Mouse (Mus musculus): ENCODE measurements around the gene Ciita. TPM values are rescaled to one million over a fixed set of nuclear protein-coding genes. Genes with fewer than 3 reads are reported as not detected.

The Ciita gene
- total and polyA plus RNA-seq, 2 experiments from 2014 or later, result 0.14 TPM; not detected in 1

DNA sequence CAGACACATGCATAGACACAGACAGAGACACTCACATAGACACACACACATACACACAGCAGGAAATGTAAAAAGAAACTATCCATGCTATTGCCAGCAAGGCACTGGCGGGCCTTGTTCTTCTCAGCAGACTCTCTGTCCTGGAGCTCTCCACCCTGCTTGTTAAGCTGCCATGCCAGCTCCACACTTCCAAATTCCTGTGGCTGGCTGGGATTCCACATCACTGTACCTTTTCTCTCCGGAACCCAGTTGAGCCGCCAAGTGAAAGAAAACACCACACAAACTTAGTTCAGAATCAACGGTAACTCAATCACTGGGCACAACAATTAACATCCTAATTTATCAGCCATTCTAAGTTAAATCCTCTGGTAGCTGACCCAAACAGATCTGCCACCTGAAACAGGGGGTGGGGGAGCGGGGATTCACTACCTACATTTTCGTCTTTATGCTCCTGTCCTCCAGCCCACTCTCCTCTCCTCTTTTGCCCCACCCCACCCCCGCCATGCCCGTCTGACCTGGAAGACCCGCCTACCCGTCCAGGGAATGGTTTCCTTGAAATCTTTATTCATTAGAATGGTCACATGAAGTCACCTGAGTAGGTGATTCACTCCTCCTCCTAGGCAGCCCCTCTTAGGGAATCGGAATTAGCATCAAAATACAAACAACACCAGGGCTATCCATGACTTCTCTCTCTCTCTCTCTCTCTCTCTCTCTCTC lies 12.3 kb upstream of the Ciita start:
- Histone ChIP-seq H3K36me3 (ENCODE audit: insufficient read depth, low read length) (no peaks in the 10 kb centered on the region), H3K9ac (replicated peaks; ENCODE audit: low read length) (no peak overlapping the region), H3K27ac (no peak overlapping the region), H3K27me3 (ENCODE audit: insufficient read depth, low read length) (no peaks in the 10 kb centered on the region), H3K4me2 (ENCODE audit: low read depth, low read length) (no peak overlapping the region), H3K4me1 (ENCODE audit: insufficient read depth, low read length) (no peaks in the 10 kb centered on the region), H3K9me3 (ENCODE audit: low read length) (no peaks in the 10 kb centered on the region), H3K4me3 (ENCODE audit: low read length) (no peak overlapping the region)
- DNase-seq (ENCODE audit: low spot score), result no peak
- 37% methylated on average over 11 of the region's 11 CpGs for WGBS
- ATAC-seq, result no peak
- no peak for TF ChIP-seq CTCF (IDR thresholded peaks at IDR 0.05; ENCODE audit: low read depth)

DNA sequence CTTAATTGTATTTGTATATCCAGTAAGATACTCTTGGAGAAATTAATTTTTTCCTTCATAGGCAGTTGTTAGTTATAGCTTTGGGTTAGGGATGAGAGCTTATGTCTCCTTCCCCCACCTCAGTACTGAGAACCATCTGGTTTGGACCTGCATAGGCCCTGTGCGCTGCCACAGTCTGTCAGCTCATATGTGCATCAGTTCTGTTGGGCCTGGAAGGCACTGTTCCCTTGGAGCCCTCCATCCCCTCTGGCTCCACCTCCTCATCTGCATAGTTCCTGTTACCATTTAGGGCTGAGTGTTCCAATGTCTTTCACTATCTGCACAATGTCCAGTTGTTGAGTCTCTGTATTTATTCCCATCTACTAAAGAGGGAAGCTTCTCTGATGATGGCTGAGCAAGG lies 11.7 kb upstream of the Ciita start:
- Histone ChIP-seq H3K27ac (no peak overlapping the region), H3K27me3 (ENCODE audit: insufficient read depth, low read length) (no peaks in the 10 kb centered on the region), H3K36me3 (ENCODE audit: insufficient read depth, low read length) (no peaks in the 10 kb centered on the region), H3K4me3 (ENCODE audit: low read length) (no peak overlapping the region), H3K4me1 (ENCODE audit: insufficient read depth, low read length) (no peaks in the 10 kb centered on the region), H3K9me3 (ENCODE audit: low read length) (no peaks in the 10 kb centered on the region), H3K9ac (replicated peaks; ENCODE audit: low read length) (no peak overlapping the region), H3K4me2 (ENCODE audit: low read depth, low read length) (no peak overlapping the region)
- no peak for ATAC-seq
- no peak for DNase-seq (ENCODE audit: low spot score)
- 59% methylated on average over 1 of the region's 1 CpGs for WGBS
- TF ChIP-seq CTCF (IDR thresholded peaks at IDR 0.05; ENCODE audit: low read depth), result no peak

DNA sequence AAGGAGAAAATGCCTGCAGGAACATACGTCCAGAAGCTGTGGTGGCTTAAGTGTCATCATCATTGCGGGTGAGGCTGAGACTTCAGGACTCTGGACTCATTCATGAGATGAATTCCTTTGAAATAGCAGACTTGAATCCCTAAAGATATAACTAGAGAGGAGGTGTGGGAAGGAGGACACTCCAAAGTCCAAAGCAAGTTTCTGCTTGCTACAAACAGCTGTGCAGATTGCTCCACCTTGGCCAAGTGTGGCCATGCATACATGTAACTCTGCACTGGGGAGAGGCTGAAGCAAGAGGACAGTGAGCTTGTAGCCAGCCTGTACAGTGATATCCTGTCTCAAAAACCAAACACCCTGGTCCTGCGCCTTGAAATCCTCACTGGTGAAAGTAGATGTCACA lies 7.9 kb upstream of the Ciita start:
- 94% methylated on average over 3 of the region's 3 CpGs for WGBS
- Histone ChIP-seq H3K4me3 (ENCODE audit: low read length) (no peak overlapping the region), H3K27ac (no peak overlapping the region), H3K4me2 (ENCODE audit: low read depth, low read length) (no peak overlapping the region), H3K4me1 (ENCODE audit: insufficient read depth, low read length) (no peaks in the 10 kb centered on the region), H3K27me3 (ENCODE audit: insufficient read depth, low read length) (no peaks in the 10 kb centered on the region), H3K36me3 (ENCODE audit: insufficient read depth, low read length) (no peaks in the 10 kb centered on the region), H3K9me3 (ENCODE audit: low read length) (no peaks in the 10 kb centered on the region), H3K9ac (replicated peaks; ENCODE audit: low read length) (no peak overlapping the region)
- ATAC-seq (no peak), DNase-seq (ENCODE audit: low spot score) (no peak)
- no peak for TF ChIP-seq CTCF (IDR thresholded peaks at IDR 0.05; ENCODE audit: low read depth)

DNA sequence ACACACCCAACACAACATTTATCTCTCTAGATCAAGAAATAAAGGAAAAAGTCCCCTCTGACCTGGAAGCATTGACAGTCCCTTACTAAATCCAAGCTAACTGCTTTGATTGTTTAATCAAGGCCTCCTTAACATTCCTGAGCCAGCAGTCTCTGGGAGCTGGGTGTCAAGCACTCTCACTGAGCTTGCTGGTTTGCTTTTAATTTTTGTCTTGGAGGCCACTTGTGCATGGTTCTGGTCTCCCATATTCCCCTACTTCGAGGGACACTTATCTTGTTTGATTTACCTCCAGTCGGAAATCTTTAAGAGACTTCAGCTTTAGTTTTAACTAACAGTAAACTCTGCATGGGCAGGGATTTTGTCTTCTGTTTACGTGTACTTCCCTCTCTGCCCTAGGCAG lies 4.9 kb upstream of the Ciita start:
- no peak for TF ChIP-seq CTCF (IDR thresholded peaks at IDR 0.05; ENCODE audit: low read depth)
- no peak overlapping the region for H3K4me2 ChIP-seq (ENCODE audit: low read depth, low read length)
- 73% methylated on average over 3 of the region's 3 CpGs for WGBS
- no peaks in the 10 kb centered on the region for H3K4me1 ChIP-seq (ENCODE audit: insufficient read depth, low read length)
- H3K27ac ChIP-seq, result no peak overlapping the region
- no peak overlapping the region for H3K9ac ChIP-seq (replicated peaks; ENCODE audit: low read length)
- no peaks in the 10 kb centered on the region for H3K36me3 ChIP-seq (ENCODE audit: insufficient read depth, low read length)
- no peaks in the 10 kb centered on the region for H3K27me3 ChIP-seq (ENCODE audit: insufficient read depth, low read length)
- H3K4me3 ChIP-seq (ENCODE audit: low read length), result no peak overlapping the region
- no peak for DNase-seq (ENCODE audit: low spot score)
- ATAC-seq, result no peak
- H3K9me3 ChIP-seq (ENCODE audit: low read length), result no peaks in the 10 kb centered on the region

DNA sequence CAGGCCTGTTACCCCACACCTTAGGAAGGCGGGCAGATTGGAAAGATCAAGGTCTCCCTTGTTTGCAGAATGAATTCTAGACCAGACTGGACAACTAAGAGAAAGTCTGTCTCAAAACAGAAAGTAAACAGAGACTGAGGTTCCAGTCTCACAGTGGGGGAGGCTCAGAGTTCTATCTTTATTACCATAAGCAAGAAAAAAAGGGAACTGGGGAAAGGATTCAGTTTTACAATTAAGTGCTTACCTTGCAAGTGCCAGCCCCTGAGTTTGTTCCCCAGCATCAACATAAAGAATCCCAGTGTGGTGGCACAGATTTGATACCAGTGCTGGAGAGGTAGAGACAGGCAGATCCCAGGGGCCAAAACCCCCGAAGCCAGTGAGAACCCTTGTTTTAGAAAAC lies 3.9 kb upstream of the Ciita start:
- Histone ChIP-seq H3K4me2 (ENCODE audit: low read depth, low read length) (no peak overlapping the region), H3K9ac (replicated peaks; ENCODE audit: low read length) (no peak overlapping the region), H3K27ac (no peak overlapping the region), H3K4me1 (ENCODE audit: insufficient read depth, low read length) (no peaks in the 10 kb centered on the region), H3K27me3 (ENCODE audit: insufficient read depth, low read length) (no peaks in the 10 kb centered on the region), H3K9me3 (ENCODE audit: low read length) (no peaks in the 10 kb centered on the region), H3K4me3 (ENCODE audit: low read length) (no peak overlapping the region), H3K36me3 (ENCODE audit: insufficient read depth, low read length) (no peaks in the 10 kb centered on the region)
- DNase-seq (ENCODE audit: low spot score) (no peak), ATAC-seq (no peak)
- 80% methylated on average over 2 of the region's 2 CpGs for WGBS
- TF ChIP-seq CTCF (IDR thresholded peaks at IDR 0.05; ENCODE audit: low read depth), result no peak

DNA sequence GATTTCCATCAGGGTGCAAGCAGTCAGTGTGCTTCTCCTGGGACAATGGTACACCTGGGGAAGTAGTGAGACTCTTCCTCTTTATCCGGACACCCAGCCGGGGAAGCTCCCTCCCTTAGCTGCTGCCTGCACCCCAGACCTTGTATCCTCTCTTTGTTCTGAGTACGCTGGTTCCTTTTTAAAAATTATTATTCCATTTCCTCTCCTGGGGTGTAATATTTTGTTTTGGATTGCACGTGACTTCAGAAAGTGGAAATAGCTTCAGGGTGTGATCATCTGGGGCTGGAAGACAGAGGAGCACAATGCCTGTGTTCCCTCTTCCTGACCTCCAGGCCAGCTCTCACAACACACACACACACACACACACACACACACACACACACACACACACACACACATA lies 2.5 kb downstream of the Ciita start:
- no peak for TF ChIP-seq CTCF (IDR thresholded peaks at IDR 0.05; ENCODE audit: low read depth)
- no peaks in the 10 kb centered on the region for H3K27me3 ChIP-seq (ENCODE audit: insufficient read depth, low read length)
- no peaks in the 10 kb centered on the region for H3K9me3 ChIP-seq (ENCODE audit: low read length)
- no peak for ATAC-seq
- no peaks in the 10 kb centered on the region for H3K4me1 ChIP-seq (ENCODE audit: insufficient read depth, low read length)
- H3K4me2 ChIP-seq (ENCODE audit: low read depth, low read length), result no peak overlapping the region
- 52% methylated on average over 4 of the region's 4 CpGs for WGBS
- H3K27ac ChIP-seq, result no peak overlapping the region
- no peak overlapping the region for H3K4me3 ChIP-seq (ENCODE audit: low read length)
- H3K36me3 ChIP-seq (ENCODE audit: insufficient read depth, low read length), result no peaks in the 10 kb centered on the region
- H3K9ac ChIP-seq (replicated peaks; ENCODE audit: low read length), result no peak overlapping the region
- DNase-seq (ENCODE audit: low spot score), result no peak

DNA sequence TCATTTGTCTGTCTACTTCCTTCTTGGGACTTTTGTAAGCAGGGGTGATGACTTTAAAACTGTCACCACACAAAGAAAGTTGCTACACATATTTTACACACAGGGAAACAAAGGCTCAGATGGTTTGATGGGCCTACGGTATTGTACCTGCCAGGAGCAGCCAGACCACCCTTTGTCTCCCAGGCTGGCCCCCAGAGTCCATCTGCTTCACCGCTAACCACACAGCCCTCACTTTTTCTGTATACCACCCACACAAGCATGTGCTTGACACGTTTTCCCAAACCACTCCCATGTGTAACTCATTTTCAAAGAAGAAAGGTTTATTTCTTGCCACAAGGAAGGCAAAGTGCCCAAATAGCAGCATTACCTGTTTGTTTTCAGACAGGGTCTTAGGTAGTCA lies 7.1 kb downstream of the Ciita start:
- Histone ChIP-seq H3K27me3 (ENCODE audit: insufficient read depth, low read length) (0 out of 2 replicates have a peak, but pooled peaks cover 8% of the 10 kb centered on the region), H3K27ac (no peak overlapping the region), H3K4me2 (ENCODE audit: low read depth, low read length) (no peak overlapping the region), H3K9me3 (ENCODE audit: low read length) (no peaks in the 10 kb centered on the region), H3K36me3 (ENCODE audit: insufficient read depth, low read length) (no peaks in the 10 kb centered on the region), H3K4me1 (ENCODE audit: insufficient read depth, low read length) (0 out of 2 replicates have a peak, but pooled peaks cover 4% of the 10 kb centered on the region), H3K9ac (replicated peaks; ENCODE audit: low read length) (no peak overlapping the region), H3K4me3 (ENCODE audit: low read length) (no peak overlapping the region)
- 72% methylated on average over 3 of the region's 3 CpGs for WGBS
- TF ChIP-seq CTCF (IDR thresholded peaks at IDR 0.05; ENCODE audit: low read depth), result no peak
- ATAC-seq, result no peak
- DNase-seq (ENCODE audit: low spot score), result no peak
